Mouse (Mus musculus) heart, embryonic 10.5 days (tissue): ENCODE data around the gene Gm47955. TPM values are rescaled to one million over a fixed set of nuclear protein-coding genes. Genes with fewer than 3 reads are reported as not detected.
"Not testable (repeated sequence)": the region's sequence is repeated elsewhere in the genome, so short reads cannot be mapped to it uniquely, and the experiment has no call there.

Experiments used
- DNase-seq: peaks from one replicate; pipeline ENCODE4 v3.0.0-alpha.2; 2017; ENCODE audit warnings: low spot score
- H3K27ac ChIP-seq: fragments of 300-500 bp; sonication (generic); 2 replicates; pipeline ENCODE4 v1.5.1; 2016; ENCODE audit warnings: mild to moderate bottlenecking
- H3K27me3 ChIP-seq: fragments of 300-500 bp; sonication (generic); 2 replicates; pipeline ENCODE4 v1.6.1; 2016; ENCODE audit warnings: mild to moderate bottlenecking; ENCODE audit not compliant: poor library complexity, insufficient read depth, severe bottlenecking
- H3K36me3 ChIP-seq: fragments of 300-500 bp; sonication (generic); 2 replicates; pipeline ENCODE4 v1.6.1; 2016; ENCODE audit warnings: mild to moderate bottlenecking, moderate library complexity
- H3K4me1 ChIP-seq: fragments of 300-500 bp; sonication (generic); 2 replicates; pipeline ENCODE4 v1.6.1; 2016; ENCODE audit warnings: mild to moderate bottlenecking
- H3K4me3 ChIP-seq: fragments of 300-500 bp; sonication (generic); 2 replicates; pipeline ENCODE4 v1.5.1; 2016; ENCODE audit warnings: mild to moderate bottlenecking, moderate library complexity
- H3K9me3 ChIP-seq: fragments of 300-500 bp; sonication (generic); 2 replicates; pipeline ENCODE4 v1.6.1; 2016; ENCODE audit warnings: mild to moderate bottlenecking, moderate library complexity
- WGBS: fragments of 180-500 bp; shearing (Covaris S2); methylation state at CpG from one replicate; pipeline ENCODE4 v1.1.7; 2016; 5-methylcytosine and 5-hydroxymethylcytosine counted together
- polyA plus RNA-seq: library from polyadenylated mRNA; unstranded; fragments of >200 nt; fragmentation: Nextera tagmentation; extraction: Ambion mirVana; gene quantifications from 2 replicates; pipeline ENCODE4 v1.2.1, GENCODE M21; 2016

Gm47955 gene
- polyA plus RNA-seq, 1 experiment from 2014 or later: not detected

DNA sequence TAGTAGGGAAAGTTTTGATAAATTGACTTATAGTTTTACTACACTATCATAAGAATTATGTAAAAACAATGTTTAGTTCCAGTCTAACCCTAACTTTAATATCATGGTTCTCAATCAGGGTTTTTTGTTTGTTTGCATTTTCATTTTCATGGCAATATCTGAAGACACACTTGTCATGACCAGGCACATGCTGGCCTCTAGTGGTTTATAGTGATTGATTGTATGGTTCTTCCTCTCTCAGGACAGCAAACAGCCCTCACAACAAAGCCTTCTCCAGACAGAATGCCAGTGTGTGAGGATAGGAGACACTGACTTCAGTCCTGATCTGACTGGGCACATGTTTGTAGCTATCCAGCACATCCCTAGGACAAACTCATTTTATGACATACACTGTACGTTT, 13.2 kb downstream of the Gm47955 start:
- H3K36me3 ChIP-seq: no peaks in the 10 kb centered on the region
- DNase-seq: no peak
- H3K9me3 ChIP-seq: no peaks in the 10 kb centered on the region
- no peaks in the 10 kb centered on the region for H3K27me3 ChIP-seq
- peaks cover 35% of the 10 kb centered on the region for H3K4me1 ChIP-seq
- no peak overlapping the region for H3K4me3 ChIP-seq
- 80% methylated on average over 1 of the region's 1 CpGs for WGBS
- peak overlapping the region; percentile 52; the same call in 1 of the 2 replicates for H3K27ac ChIP-seq

GRCm38 (mm10) chr1:82973901-82974300, 13.8 kb downstream of the Gm47955 start:
- 41% methylated on average over 6 of the region's 6 CpGs for WGBS
- no peak for DNase-seq
- peak overlapping the region; percentile 52; the same call in 1 of the 2 replicates for H3K27ac ChIP-seq

GRCm38 (mm10) chr1:82974342-82974741, 14.3 kb downstream of the Gm47955 start:
- 69% methylated on average over 9 of the region's 9 CpGs for WGBS
- Histone ChIP-seq H3K27ac (peak overlapping the region; percentile 52; the same call in 1 of the 2 replicates), H3K4me1 (peaks cover 35% of the 10 kb centered on the region), H3K27me3 (no peaks in the 10 kb centered on the region), H3K36me3 (no peaks in the 10 kb centered on the region), H3K4me3 (no peak overlapping the region), H3K9me3 (no peaks in the 10 kb centered on the region)
- peak; percentile 89 for DNase-seq

More at GRCm38 (mm10) chr1:82973901-82974300, 13.8 kb downstream of the Gm47955 start:
- H3K36me3 ChIP-seq: no peaks in the 10 kb centered on the region
- no peak overlapping the region for H3K4me3 ChIP-seq
- no peaks in the 10 kb centered on the region for H3K9me3 ChIP-seq
- H3K27me3 ChIP-seq: no peaks in the 10 kb centered on the region
- peaks cover 35% of the 10 kb centered on the region for H3K4me1 ChIP-seq

DNA sequence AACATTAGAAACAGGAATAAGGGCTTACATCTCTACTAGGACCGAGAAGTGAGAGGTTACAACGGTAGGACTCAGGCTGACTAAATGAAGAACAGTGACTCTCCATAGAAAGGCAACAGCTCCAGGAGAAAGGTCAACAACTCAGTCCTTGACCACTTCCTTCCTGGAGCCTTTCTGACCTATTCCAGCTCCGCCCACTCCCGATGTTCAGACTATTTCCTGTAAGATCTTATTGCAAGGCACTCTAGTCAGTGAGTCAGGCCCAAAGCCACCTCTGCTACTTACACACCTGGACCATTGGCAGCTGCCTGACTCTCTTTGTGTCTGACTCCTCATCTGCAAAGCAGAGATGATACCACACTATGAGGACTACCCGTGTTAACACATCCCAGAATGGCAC, 15.7 kb downstream of the Gm47955 start:
- no peak overlapping the region for H3K27ac ChIP-seq
- H3K36me3 ChIP-seq: no peaks in the 10 kb centered on the region
- no peaks in the 10 kb centered on the region for H3K9me3 ChIP-seq
- no peak overlapping the region for H3K4me3 ChIP-seq
- no peaks in the 10 kb centered on the region for H3K27me3 ChIP-seq
- H3K4me1 ChIP-seq: peaks cover 35% of the 10 kb centered on the region
- no peak for DNase-seq
- WGBS: 59% methylated on average over 5 of the region's 5 CpGs

GRCm38 (mm10) chr1:82977840-82978239, 17.8 kb downstream of the Gm47955 start:
- H3K4me3 ChIP-seq: no peak overlapping the region
- peaks cover 21% of the 10 kb centered on the region for H3K4me1 ChIP-seq
- DNase-seq: no peak
- H3K27ac ChIP-seq: no peak overlapping the region
- H3K36me3 ChIP-seq: no peaks in the 10 kb centered on the region
- no peaks in the 10 kb centered on the region for H3K27me3 ChIP-seq
- no peaks in the 10 kb centered on the region for H3K9me3 ChIP-seq

GRCm38 (mm10) chr1:82986738-82987137, 26.7 kb downstream of the Gm47955 start:
- Histone ChIP-seq H3K4me3 (no peak overlapping the region), H3K9me3 (no peaks in the 10 kb centered on the region; the same call in 1 of the 2 replicates), H3K27ac (no peak overlapping the region), H3K27me3 (no peaks in the 10 kb centered on the region), H3K4me1 (no peaks in the 10 kb centered on the region), H3K36me3 (no peaks in the 10 kb centered on the region)
- 87% methylated on average over 6 of the region's 6 CpGs for WGBS
- DNase-seq: no peak

GRCm38 (mm10) chr1:82987530-82988198, 27.6 kb downstream of the Gm47955 start:
- no peak overlapping the region for H3K27ac ChIP-seq
- no peaks in the 10 kb centered on the region for H3K4me1 ChIP-seq
- H3K9me3 ChIP-seq: no peaks in the 10 kb centered on the region; the same call in 1 of the 2 replicates
- H3K36me3 ChIP-seq: no peaks in the 10 kb centered on the region
- DNase-seq: peak; percentile 77
- WGBS: 26% methylated on average over 4 of the region's 4 CpGs
- H3K27me3 ChIP-seq: no peaks in the 10 kb centered on the region
- H3K4me3 ChIP-seq: no peak overlapping the region

DNA sequence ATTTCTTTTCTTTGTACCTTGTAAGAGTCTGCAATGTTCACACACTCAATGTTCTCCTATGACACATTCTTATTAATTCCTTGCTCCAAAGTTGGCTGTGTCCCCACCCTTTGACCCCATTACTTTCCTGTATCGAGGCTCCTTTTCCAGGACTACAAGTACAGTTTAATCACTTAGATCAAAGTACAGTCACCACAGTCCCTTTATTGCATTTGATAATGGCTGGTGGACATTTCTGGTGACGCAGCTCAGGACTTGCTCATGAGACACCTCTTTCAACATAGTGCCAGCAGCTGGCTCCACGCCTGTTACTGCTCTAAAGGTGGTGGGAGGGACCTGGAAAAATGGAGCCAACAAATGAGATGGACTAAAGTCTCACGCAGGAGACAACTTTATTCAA, 31.0 kb downstream of the Gm47955 start:
- Histone ChIP-seq H3K27ac (no peak overlapping the region), H3K4me3 (no peak overlapping the region), H3K36me3 (no peaks in the 10 kb centered on the region), H3K4me1 (no peaks in the 10 kb centered on the region), H3K27me3 (no peaks in the 10 kb centered on the region), H3K9me3 (no peaks in the 10 kb centered on the region)
- WGBS: 60% methylated on average over 4 of the region's 4 CpGs
- DNase-seq: no peak

DNA sequence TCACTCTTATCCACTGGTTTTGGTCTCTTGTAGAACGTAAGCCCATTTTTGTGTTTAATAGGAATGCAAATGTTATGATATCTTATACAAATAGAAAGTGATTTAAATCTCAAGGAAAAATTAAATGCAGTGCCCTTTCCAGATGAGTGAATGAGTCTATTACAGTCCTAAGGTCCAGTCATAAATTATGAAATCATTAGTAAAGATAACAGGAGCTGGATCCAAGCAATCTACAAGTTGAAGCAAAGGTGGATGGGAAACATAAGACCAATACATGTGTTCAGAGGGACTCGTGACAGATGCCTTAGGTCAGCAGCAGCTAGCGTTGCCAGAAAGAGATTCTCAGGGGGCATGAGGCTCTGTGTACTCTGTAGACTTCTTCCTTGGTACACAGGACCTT, 31.5 kb downstream of the Gm47955 start:
- WGBS: 78% methylated on average over 3 of the region's 3 CpGs
- H3K4me1 ChIP-seq: no peaks in the 10 kb centered on the region

GRCm38 (mm10) chr1:82992093-82992492, 32.0 kb downstream of the Gm47955 start:
- DNase-seq: peak; percentile 36

More for the DNA sequence above, 31.5 kb downstream of the Gm47955 start:
- DNase-seq: no peak
- Histone ChIP-seq H3K27ac (no peak overlapping the region), H3K9me3 (no peaks in the 10 kb centered on the region), H3K4me3 (no peak overlapping the region), H3K36me3 (no peaks in the 10 kb centered on the region), H3K27me3 (no peaks in the 10 kb centered on the region)

GRCm38 (mm10) chr1:82993947-82994346, 33.9 kb downstream of the Gm47955 start:
- 83% methylated on average over 3 of the region's 3 CpGs for WGBS
- DNase-seq: no peak
- no peaks in the 10 kb centered on the region for H3K9me3 ChIP-seq

More at GRCm38 (mm10) chr1:82992093-82992492, 32.0 kb downstream of the Gm47955 start:
- H3K9me3 ChIP-seq: no peaks in the 10 kb centered on the region
- WGBS: 84% methylated on average over 6 of the region's 6 CpGs
- H3K36me3 ChIP-seq: no peaks in the 10 kb centered on the region
- no peak overlapping the region for H3K27ac ChIP-seq
- no peaks in the 10 kb centered on the region for H3K4me1 ChIP-seq
- H3K27me3 ChIP-seq: no peaks in the 10 kb centered on the region
- no peak overlapping the region for H3K4me3 ChIP-seq

GRCm38 (mm10) chr1:83000306-83000705, 40.2 kb downstream of the Gm47955 start, which contains the start of gene Gm47959:
TSS of gene Gm47959 (plus strand) at chr1:83000548.
- not testable (repeated sequence) for H3K27ac ChIP-seq, H3K36me3 ChIP-seq, H3K4me1 ChIP-seq, H3K9me3 ChIP-seq, DNase-seq, H3K27me3 ChIP-seq, H3K4me3 ChIP-seq
- WGBS: 95% methylated on average over 9 of the region's 9 CpGs

More at GRCm38 (mm10) chr1:82993947-82994346, 33.9 kb downstream of the Gm47955 start:
- Histone ChIP-seq H3K4me3 (no peak overlapping the region), H3K27ac (no peak overlapping the region), H3K4me1 (no peaks in the 10 kb centered on the region), H3K27me3 (no peaks in the 10 kb centered on the region), H3K36me3 (no peaks in the 10 kb centered on the region)

GRCm38 (mm10) chr1:83006218-83007179, 46.4 kb downstream of the Gm47955 start:
- no peaks in the 10 kb centered on the region for H3K36me3 ChIP-seq
- H3K4me3 ChIP-seq: no peak overlapping the region
- H3K27me3 ChIP-seq: no peaks in the 10 kb centered on the region
- H3K4me1 ChIP-seq: peaks cover 12% of the 10 kb centered on the region
- no peak overlapping the region for H3K27ac ChIP-seq
- no peaks in the 10 kb centered on the region for H3K9me3 ChIP-seq
- 68% methylated on average over 8 of the region's 8 CpGs for WGBS
- no peak for DNase-seq
